Comparison of ENCODE assay signal across 26 mouse cellular contexts in genomic region chr11:100457247-100457646, GRCm38 (mm10).
"Had no signal": no experiment of that assay in that cellular context is flagged by ENCODE, and none has a peak within 500 bp of the region (broad histone marks: within the 10 kb centered on the region; RNA-seq: fewer than 3 reads in every experiment).

No protein-coding gene starts in this region.

- ATAC-seq: hindbrain, postnatal 0 days; intestine, embryonic 16.5 days had no signal

- H3K27me3 ChIP-seq: heart, embryonic 13.5 days; heart, embryonic 15.5 days; hindbrain, embryonic 13.5 days; hindbrain, embryonic 15.5 days; kidney, embryonic 15.5 days; limb, embryonic 12.5 days had no signal

- H3K4me1 ChIP-seq: heart, embryonic 13.5 days; heart, embryonic 15.5 days; hindbrain, embryonic 13.5 days; hindbrain, embryonic 15.5 days; kidney, embryonic 15.5 days; limb, embryonic 10.5 days; limb, embryonic 12.5 days had no signal

- H3K4me2 ChIP-seq: heart, embryonic 11.5 days; heart, embryonic 13.5 days; heart, embryonic 15.5 days; hindbrain, embryonic 13.5 days; hindbrain, embryonic 15.5 days; kidney, embryonic 15.5 days; limb, embryonic 12.5 days had no signal

- H3K27ac ChIP-seq: heart, adult 2 months; heart, embryonic 13.5 days; heart, embryonic 15.5 days; hindbrain, embryonic 13.5 days; hindbrain, embryonic 15.5 days; hindbrain, postnatal 0 days; kidney, embryonic 15.5 days; kidney, postnatal 0 days; left cerebral cortex, adult 2 months; limb, embryonic 10.5 days; limb, embryonic 12.5 days had no signal

- H3K9me3 ChIP-seq: heart, embryonic 13.5 days; heart, embryonic 15.5 days; hindbrain, embryonic 13.5 days; hindbrain, embryonic 15.5 days; kidney, embryonic 15.5 days; limb, embryonic 10.5 days had no signal

- H3K9ac ChIP-seq: heart, embryonic 13.5 days; heart, embryonic 15.5 days; hindbrain, embryonic 13.5 days; hindbrain, embryonic 15.5 days; kidney, embryonic 15.5 days; limb, embryonic 12.5 days had no signal

- DNase-seq: gastrocnemius, postnatal 14 days; gastrocnemius, postnatal 36 days; heart, adult 11 months; heart, adult 2 months; heart, postnatal 14 days; heart, postnatal 36 days; kidney, adult 11 months; kidney, adult 2 months; kidney, adult 9 months; kidney, postnatal 14 days; kidney, postnatal 36 days; layer of hippocampus, adult 9-11 months; layer of hippocampus, postnatal 36 days; liver had no signal

- H3K4me3 ChIP-seq: heart, adult 2 months; heart, embryonic 13.5 days; heart, embryonic 15.5 days; hindbrain, embryonic 13.5 days; hindbrain, embryonic 15.5 days; kidney, embryonic 15.5 days; left cerebral cortex, adult 2 months; limb, embryonic 10.5 days; limb, embryonic 12.5 days had no signal
